Mouse (Mus musculus) embryo, embryonic 11 days (tissue): ENCODE measurements around the gene Mdga2.

Source experiments
- DNase-seq: peaks from one replicate; pipeline ENCODE4 v3.0.0-alpha.2; 2015

The Mdga2 gene

DNA sequence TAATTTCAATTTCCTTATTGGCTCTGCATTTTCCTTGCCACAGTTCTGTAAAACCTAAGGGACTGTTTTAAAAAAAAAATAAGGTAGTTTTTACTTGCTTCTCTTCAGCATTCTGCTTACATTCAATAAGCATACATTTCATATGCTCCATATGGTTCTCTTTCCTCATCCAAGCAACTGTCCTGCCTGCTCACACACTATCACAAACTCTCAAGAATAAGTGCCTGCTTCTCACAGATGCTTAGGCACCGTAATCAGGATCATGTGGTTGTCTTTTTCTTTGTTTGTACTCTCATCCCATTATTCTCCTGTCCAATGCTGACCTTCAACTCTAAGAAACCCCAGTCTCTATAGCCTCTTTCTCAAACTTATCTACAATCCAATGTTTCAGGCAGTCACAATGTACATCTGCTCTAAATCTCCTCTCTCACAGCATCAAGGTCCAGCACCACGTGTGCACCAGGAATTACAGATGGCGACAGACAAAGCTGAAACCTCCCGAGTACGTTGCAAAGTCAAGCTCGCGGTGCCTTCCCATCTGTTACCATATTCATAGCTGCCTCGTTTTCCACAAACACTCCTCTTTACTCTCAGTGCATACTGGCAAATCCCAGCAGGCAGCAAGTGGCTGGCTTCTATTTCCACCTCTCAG, 177.1 kb downstream of the Mdga2 start:
- DNase-seq = peak; percentile 4

DNA sequence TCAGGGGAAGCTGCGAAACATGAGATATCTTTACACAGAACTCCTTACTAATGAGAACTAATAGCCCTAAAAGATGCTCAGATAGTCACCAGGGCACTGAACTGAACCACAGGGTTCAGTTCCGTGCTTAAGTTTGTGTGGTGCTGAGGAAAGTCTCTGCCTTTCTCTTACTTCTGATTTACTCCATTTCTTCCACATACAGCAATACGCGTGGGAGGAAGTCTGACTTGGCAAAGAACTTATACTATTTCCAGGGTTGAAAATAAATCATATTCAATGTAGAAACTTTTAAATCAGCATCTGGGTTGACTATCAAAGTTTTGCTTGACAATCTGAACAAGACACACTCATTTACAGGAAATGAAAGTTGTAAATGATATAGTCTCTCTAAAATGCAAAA, 180.5 kb downstream of the Mdga2 start:
- no peak for DNase-seq

DNA sequence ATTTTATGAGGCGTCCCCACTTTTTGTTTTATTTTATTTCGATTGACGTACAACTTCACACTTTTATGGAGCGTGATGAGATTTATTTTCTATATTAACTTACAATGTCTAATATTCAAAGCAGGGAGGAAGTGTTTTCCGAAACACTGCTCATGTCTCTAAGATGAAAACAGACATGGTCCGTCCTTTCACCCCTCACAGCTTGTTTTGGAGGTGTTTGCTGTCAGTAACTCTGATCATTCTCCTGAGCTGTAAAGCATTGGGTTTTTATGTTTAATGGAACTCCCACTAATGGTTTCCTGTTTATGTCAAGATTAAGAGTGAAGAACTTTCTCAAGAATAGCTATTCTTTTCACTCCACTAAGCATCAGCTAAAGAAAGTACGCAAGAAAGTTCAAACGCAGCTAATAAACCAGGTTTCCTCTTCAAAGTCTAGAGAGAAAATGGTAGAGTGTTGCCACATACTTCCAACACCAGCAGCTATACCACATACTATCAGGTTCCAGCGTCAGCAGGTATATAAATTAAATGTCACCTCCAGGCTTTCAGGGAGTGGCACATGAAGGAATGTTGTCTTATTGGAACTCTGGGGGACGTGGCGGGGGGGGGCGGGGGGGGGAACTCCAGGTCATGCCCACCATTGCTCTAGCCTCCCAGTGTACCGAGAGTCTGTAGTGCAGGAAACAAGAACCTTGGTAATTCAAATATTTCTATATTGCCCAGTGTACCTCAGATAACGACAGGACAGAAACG, 186.7 kb downstream of the Mdga2 start:
- DNase-seq = no peak

DNA sequence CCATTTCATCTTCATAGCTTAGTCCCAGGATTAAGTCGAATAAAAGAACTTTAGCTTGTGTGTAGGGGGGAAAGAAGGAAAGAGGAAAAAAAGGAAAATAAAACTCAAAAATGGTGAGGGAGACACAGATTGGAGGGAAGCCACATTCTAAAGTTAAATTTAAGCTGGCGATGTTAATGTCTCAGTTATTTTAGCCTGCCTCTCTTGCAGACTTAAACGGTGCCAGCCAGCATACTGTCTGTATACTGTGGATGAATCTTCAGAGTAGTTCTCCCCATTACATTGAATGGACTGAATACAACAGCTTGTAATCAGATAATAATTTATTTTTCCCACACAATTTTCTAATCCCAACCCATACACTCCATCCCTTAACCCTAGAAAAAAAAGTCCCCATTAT, 205.2 kb downstream of the Mdga2 start:
- DNase-seq = no peak

- no peak for DNase-seq
Measured at GRCm38 (mm10) chr12:67011368-67011767, 211.0 kb downstream of the Mdga2 start.

GRCm38 (mm10) chr12:67010318-67010717, 212.0 kb downstream of the Mdga2 start:
- no peak for DNase-seq

GRCm38 (mm10) chr12:67009191-67009590, 213.2 kb downstream of the Mdga2 start:
- DNase-seq = no peak

DNA sequence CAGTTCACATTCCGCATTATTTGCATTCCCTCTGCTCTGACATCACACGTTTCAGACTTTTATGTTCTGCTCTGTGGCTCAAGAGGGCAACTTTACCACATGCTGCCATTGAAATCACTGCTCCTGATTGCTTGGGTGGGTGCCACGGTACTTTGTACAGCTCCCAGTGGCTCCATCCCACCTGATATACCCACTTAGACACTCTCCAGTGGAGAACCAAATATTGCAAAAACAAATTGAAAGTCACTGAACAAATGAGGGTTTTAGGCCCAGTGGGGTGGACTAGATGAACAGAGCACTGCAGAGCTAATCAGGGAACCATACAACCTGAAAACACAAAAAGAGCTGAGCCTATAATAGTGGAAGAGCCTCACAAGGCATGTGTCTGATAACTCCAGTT, 268.2 kb downstream of the Mdga2 start:
- no peak for DNase-seq

GRCm38 (mm10) chr12:66915741-66916140, 306.6 kb downstream of the Mdga2 start:
- DNase-seq = no peak

DNA sequence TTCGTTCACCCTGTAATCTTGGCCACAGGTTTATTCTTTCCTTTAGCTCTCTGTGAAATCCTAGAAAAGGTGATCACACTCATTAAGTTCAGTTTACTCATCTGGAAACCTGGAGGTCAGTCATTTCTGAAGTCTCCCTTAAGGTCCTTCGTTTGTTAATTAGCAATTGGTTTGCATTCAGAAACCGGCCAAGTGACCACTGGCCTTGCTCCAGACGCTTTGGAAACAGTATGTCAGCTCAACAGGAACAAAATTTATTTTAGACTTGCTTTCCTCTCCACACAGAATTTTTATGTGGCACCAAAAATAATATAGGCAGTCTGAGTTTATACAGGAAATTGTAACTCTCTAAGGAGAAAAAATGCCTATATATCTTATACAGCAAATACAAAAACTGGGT, 323.0 kb downstream of the Mdga2 start:
- DNase-seq = no peak

GRCm38 (mm10) chr12:66896790-66897189, 325.6 kb downstream of the Mdga2 start:
- no peak for DNase-seq

DNA sequence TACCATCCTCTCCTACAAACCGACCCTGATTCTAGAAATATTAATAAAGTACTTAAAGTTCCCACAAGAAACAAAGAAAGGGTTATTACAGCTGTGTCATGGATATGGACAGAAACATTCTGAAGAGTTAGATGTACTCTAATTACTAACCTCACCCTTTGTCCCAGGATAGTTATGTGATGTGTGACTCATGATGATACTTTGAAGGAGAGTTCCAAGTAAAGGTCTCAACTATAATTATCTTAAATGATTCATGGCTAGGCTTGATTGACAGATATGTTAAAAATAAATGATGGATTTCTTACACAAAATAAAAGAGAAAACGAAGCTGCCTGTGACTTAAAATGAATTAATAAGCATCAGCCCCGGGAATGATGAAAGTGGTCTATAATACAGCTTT, 332.1 kb downstream of the Mdga2 start:
- DNase-seq = no peak

- DNase-seq = no peak
Measured at GRCm38 (mm10) chr12:66889276-66889675, 333.1 kb downstream of the Mdga2 start.

- DNase-seq = no peak
Measured at GRCm38 (mm10) chr12:66888636-66889035, 333.7 kb downstream of the Mdga2 start.

DNA sequence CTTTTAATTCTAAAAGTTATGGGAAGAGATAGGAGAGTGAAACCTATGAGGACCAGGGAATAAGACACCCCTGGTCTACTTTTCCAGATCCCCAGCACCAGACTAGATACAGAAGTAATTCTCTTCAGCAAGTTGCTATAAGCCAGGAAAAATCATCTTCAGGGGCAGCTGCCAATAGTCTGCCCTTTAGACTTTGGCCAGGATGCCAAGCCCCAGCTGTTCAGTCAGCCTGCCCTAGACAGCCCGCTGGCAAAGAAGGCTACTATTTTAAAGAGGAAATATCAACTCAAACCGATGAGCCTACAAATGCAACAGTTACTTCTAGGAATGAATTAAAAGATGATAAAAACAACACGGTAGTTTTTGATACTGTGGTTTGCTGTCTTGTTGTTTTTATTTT, 356.1 kb downstream of the Mdga2 start:
- no peak for DNase-seq

DNA sequence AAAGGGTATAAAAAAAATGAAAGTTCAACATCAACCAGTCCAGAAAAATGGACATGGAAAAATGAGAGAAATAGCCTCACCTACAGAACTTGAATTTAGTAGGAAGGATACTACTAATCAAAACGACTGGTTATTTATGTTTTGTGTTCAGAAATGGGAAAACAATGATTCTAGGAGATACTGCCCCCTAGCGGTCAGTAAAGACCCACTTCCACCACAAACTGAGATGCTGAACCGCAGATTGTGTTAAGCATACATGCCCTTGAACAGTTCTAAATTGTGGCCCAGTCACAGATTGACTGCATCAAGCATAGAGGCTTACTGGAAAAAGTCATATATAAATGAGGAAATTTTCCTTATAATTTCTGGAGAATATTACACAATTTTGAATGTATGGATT, 369.2 kb downstream of the Mdga2 start:
- DNase-seq = peak; percentile 65

GRCm38 (mm10) chr12:66840336-66840735, 382.0 kb downstream of the Mdga2 start:
- DNase-seq = peak; percentile 1

DNA sequence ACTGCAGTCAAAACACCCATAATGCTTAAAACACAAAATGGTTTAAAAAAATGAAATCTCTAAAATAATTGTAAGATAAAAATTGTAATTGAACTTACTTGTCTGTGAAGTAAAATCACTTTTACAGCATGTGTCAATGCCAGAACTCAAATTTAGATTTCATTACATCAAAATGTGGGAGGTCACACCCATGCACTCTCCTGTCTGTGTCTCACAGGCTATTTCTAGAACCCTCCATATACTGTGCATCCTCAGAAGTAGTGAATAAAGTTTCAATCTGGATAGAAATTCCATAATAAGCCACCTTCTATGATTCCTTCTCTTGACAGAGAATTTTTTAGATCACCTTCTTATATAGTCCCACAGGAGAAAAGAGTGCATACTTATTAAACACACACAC, 466.7 kb downstream of the Mdga2 start:
- no peak for DNase-seq

DNA sequence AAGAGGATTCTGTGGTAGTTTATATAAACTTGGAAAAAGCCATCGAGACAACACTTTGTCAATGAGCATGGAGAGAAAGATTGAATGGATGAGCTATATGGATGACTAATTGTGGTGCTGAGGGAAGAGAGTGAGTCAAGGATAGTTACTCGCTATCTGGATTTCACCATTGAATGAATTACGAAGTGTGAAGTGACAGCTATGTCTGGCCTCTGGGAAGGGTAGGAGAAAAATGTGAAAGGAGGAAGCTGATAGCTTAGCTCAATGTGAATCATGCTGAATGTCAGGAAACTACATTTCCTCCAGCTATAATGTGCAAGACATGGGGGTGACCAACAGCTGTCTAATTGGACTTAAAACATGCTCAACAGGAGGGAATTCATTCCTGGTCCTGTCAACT, 487.8 kb downstream of the Mdga2 start:
- peak; percentile 1 for DNase-seq

- peak; percentile 5 for DNase-seq
Measured at GRCm38 (mm10) chr12:66724474-66724873, 497.9 kb downstream of the Mdga2 start.

- DNase-seq = no peak
Measured at GRCm38 (mm10) chr12:66708334-66708733, 514.0 kb downstream of the Mdga2 start.

DNA sequence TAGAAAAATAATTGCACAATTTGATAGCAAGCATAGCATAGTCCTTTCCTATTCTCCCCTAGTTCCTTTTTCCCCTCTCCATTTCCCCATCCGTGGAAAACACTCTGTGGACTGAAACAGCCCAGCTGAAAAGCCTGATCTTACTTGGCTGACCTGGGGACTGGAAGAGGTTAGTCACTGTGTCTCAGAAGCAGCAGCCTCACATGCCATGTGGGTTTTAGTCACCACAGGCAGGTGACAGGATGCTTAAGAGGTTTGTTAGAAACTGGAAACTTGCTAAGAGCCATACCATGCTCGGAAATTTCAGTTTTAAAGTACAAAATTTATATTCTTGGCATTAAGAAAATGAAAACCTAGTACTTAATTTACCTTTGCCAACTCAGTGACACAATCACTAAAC, 514.9 kb downstream of the Mdga2 start:
- no peak for DNase-seq

- no peak for DNase-seq
Measured at GRCm38 (mm10) chr12:66705015-66705414, 517.3 kb downstream of the Mdga2 start.

DNA sequence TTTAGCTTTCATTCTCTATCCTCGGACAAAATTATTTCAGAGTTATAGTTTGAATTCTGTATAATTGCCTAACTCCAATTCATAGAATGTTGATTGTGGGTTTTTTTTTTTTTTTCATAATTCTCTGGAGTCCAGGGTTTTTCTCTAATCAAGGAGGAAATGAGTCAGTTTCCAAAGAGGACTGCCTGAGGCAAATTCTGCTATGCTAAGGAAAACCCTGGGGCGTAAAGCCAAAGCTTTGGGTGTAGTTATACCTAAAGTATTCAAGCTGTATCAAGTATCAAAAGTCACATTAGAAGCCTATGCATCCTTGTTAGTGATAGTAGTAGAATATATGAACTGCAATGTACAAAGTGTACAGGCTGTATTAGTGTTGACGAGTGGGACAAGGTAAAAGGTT, 519.6 kb downstream of the Mdga2 start:
- no peak for DNase-seq

- DNase-seq = no peak
Measured at GRCm38 (mm10) chr12:66679558-66679957, 542.8 kb downstream of the Mdga2 start.
